Mouse (Mus musculus) limb, embryonic 15.5 days (tissue): ENCODE measurements around the gene Ly6g5b. TPM values are rescaled to one million over a fixed set of nuclear protein-coding genes. Genes with fewer than 3 reads are reported as not detected.

Experiments used
- ATAC-seq: fragments of 200-750 bp; cut with Nextera tagmentation; 2 replicates; pipeline ENCODE4 v1.8.0; 2017; ENCODE audit warnings: low read depth, moderate TSS enrichment; ENCODE audit not compliant: insufficient number of reproducible peaks, low FRiP score, low TSS enrichment
- H3K27ac ChIP-seq: fragments of 300-500 bp; sonication (generic); 2 replicates; pipeline ENCODE4 v1.5.1; 2015; ENCODE audit warnings: moderate library complexity, mild to moderate bottlenecking, inconsistent platforms
- H3K27me3 ChIP-seq: fragments of 300-500 bp; sonication (generic); 2 replicates; pipeline ENCODE4 v1.6.1; 2015; ENCODE audit warnings: inconsistent platforms
- H3K36me3 ChIP-seq: fragments of 300-500 bp; sonication (generic); 2 replicates; pipeline ENCODE4 v1.6.1; 2015; ENCODE audit warnings: inconsistent platforms
- H3K4me1 ChIP-seq: fragments of 300-500 bp; sonication (generic); 2 replicates; pipeline ENCODE4 v1.6.1; 2015; ENCODE audit warnings: inconsistent platforms
- H3K4me2 ChIP-seq: fragments of 300-500 bp; sonication (generic); 2 replicates; pipeline ENCODE4 v1.6.1; 2015; ENCODE audit warnings: mild to moderate bottlenecking, inconsistent platforms
- H3K4me3 ChIP-seq: fragments of 300-500 bp; sonication (generic); 2 replicates; pipeline ENCODE4 v1.5.1; 2015; ENCODE audit warnings: mild to moderate bottlenecking, inconsistent platforms
- H3K9ac ChIP-seq: fragments of 300-500 bp; sonication (generic); 2 replicates; pipeline ENCODE4 v1.6.1; 2015; ENCODE audit warnings: inconsistent platforms
- H3K9me3 ChIP-seq: fragments of 300-500 bp; sonication (generic); 2 replicates; pipeline ENCODE4 v1.6.1; 2016; ENCODE audit warnings: inconsistent platforms
- WGBS: fragments of 180-500 bp; shearing (Covaris S2); methylation state at CpG from one replicate; pipeline ENCODE4 v1.1.7; 2015; 5-methylcytosine and 5-hydroxymethylcytosine counted together
- polyA plus RNA-seq: library from polyadenylated mRNA; unstranded; fragments of >200 nt; fragmentation: Nextera tagmentation; extraction: Ambion mirVana; gene quantifications from 2 replicates; pipeline ENCODE4 v1.2.1, GENCODE M21; 2015

The Ly6g5b gene
- 0.78 and 0.99 TPM in 2 replicates for polyA plus RNA-seq

GRCm38 (mm10) chr17:35115046-35116019 is at the start of gene Ly6g5b:
Gene Ly6g5b (minus strand): TSS chr17:35115428.
- Histone ChIP-seq H3K4me3 (no peak within 1 kb of the TSS), H3K4me1 (peaks cover 8% of the 10 kb centered on the region), H3K27me3 (no peaks in the 10 kb centered on the region), H3K27ac (no peak within 1 kb of the TSS), H3K9ac (no peak within 1 kb of the TSS), H3K4me2 (no peak within 1 kb of the TSS), H3K9me3 (no peaks in the 10 kb centered on the region), H3K36me3 (peaks cover 55% of the 10 kb centered on the region)
- 83% methylated on average over 8 of the region's 8 CpGs for WGBS
- no peak for ATAC-seq

- Histone ChIP-seq H3K27me3 (no peaks in the 10 kb centered on the region), H3K36me3 (peaks cover 33% of the 10 kb centered on the region), H3K27ac (peak overlapping the region; percentile 96), H3K4me1 (peaks cover 35% of the 10 kb centered on the region), H3K9me3 (no peaks in the 10 kb centered on the region), H3K9ac (peak overlapping the region; percentile 100), H3K4me2 (peak overlapping the region; percentile 74), H3K4me3 (peak overlapping the region; percentile 100)
- 0% methylated on average over 25 of the region's 28 CpGs for WGBS
- no peak for ATAC-seq
Observed at GRCm38 (mm10) chr17:35164218-35164567, 49.0 kb upstream of the Ly6g5b start.

- Histone ChIP-seq H3K36me3 (peaks cover 39% of the 10 kb centered on the region), H3K4me1 (peaks cover 35% of the 10 kb centered on the region), H3K9me3 (no peaks in the 10 kb centered on the region), H3K4me2 (peak overlapping the region; percentile 74), H3K27ac (peak overlapping the region; percentile 96), H3K4me3 (peak overlapping the region; percentile 100), H3K9ac (peak overlapping the region; percentile 100), H3K27me3 (no peaks in the 10 kb centered on the region)
- ATAC-seq, result no peak
- 5% methylated on average over 8 of the region's 8 CpGs for WGBS
Observed at GRCm38 (mm10) chr17:35163326-35164081, 48.3 kb upstream of the Ly6g5b start.

DNA sequence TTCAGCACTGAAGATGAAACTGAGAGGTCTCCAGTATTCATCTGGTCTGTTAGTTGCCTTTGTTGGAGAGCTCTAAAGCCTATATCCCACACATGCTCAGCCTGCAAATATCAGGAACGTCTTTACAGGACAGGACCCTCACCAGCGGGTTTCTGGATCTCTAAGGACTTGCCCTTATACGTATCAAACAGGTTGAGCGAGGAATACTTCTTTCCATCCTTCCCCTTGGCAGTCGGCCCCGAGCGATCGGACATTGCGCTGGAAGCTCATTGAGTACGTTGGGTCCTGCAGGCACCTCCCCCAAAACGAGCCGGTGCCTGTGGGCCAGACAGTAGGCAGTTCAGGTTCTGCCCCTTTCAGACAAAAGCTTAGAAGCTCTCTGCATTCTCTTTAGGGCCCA is 47.5 kb upstream of the Ly6g5b start:
- peak overlapping the region; percentile 100 for H3K4me3 ChIP-seq
- peaks cover 47% of the 10 kb centered on the region for H3K36me3 ChIP-seq
- peak overlapping the region; percentile 74 for H3K4me2 ChIP-seq
- no peaks in the 10 kb centered on the region for H3K9me3 ChIP-seq
- peak overlapping the region; percentile 100; the same call in 1 of the 2 replicates for H3K9ac ChIP-seq
- H3K27ac ChIP-seq, result no peak overlapping the region
- H3K4me1 ChIP-seq, result peaks cover 35% of the 10 kb centered on the region
- no peaks in the 10 kb centered on the region for H3K27me3 ChIP-seq
- ATAC-seq, result no peak
- WGBS, result 42% methylated on average over 12 of the region's 12 CpGs

DNA sequence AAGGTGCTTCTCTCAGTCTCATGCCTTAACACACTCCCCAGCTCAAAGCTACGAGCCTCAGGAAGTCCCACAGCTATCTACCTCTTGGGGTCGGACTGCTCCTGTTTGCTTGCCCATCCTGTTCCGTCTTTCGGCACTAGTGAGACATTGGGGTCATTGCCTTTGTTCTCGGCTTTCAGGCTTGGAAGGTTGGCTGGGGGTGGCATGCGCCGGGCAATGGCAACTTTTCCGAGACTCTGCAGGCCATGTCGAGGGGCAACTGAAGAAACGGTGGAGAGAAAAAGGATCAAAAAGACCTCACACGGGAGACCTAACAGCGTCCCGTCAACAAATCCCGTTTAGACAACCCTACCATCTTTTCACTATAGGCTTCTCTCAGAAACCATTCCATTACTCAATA is 46.9 kb upstream of the Ly6g5b start:
- peaks cover 35% of the 10 kb centered on the region for H3K4me1 ChIP-seq
- no peaks in the 10 kb centered on the region for H3K9me3 ChIP-seq
- H3K4me3 ChIP-seq, result 0 out of 2 replicates have a peak overlapping the region, but pooled peaks have one; percentile 100
- H3K4me2 ChIP-seq, result peak overlapping the region; percentile 74
- no peak for ATAC-seq
- H3K27ac ChIP-seq, result no peak overlapping the region
- H3K36me3 ChIP-seq, result peaks cover 53% of the 10 kb centered on the region
- 77% methylated on average over 14 of the region's 14 CpGs for WGBS
- H3K9ac ChIP-seq, result 0 out of 2 replicates have a peak overlapping the region, but pooled peaks have one; percentile 100
- no peaks in the 10 kb centered on the region for H3K27me3 ChIP-seq

DNA sequence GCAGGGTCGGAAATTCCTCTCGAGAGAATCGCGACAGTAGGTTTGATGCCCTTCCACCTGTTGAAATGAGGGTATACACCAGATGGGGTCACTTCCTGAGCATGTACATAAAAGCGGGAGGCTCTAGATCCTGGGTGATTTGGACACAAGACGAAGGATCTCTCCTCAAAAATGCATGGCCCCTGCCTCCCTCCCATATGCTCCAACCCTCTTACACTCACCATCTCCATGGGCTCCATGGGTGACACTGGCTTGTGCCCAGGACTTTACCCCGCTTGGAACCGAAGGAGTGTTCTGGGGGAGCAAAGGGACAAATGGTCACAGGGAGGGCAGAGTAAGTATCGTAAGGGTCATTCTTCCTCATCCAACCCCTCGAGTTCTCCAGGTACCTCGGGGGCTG is 46.2 kb upstream of the Ly6g5b start:
- WGBS, result 78% methylated on average over 11 of the region's 11 CpGs
- H3K4me2 ChIP-seq, result no peak overlapping the region
- H3K27me3 ChIP-seq, result no peaks in the 10 kb centered on the region
- H3K4me3 ChIP-seq, result peak overlapping the region; percentile 100; the same call in 1 of the 2 replicates
- peaks cover 60% of the 10 kb centered on the region for H3K36me3 ChIP-seq
- no peak overlapping the region for H3K9ac ChIP-seq
- no peak overlapping the region for H3K27ac ChIP-seq
- ATAC-seq, result no peak
- peaks cover 37% of the 10 kb centered on the region for H3K4me1 ChIP-seq
- no peaks in the 10 kb centered on the region for H3K9me3 ChIP-seq

DNA sequence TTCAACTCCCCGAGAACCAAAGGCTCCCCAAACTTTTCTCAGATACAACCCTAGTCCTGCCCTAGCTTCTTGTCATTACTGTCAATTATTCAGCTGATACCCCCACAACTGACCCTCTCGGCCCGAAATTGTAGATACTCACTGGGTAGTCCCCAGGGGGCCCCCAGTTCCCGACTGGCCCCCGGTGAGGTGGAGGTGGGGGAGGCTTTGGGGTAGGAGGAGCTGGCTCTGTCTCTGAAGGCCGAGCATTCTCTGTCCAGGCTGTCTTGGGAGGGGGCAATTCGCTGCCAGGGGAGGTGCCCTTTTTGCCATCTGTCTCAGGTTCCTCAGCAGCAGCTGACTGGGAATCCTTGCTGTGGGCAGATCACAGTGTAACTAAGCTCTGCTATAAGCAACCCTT is 44.4 kb upstream of the Ly6g5b start:
- Histone ChIP-seq H3K9ac (no peak overlapping the region), H3K27me3 (no peaks in the 10 kb centered on the region), H3K27ac (no peak overlapping the region), H3K4me2 (no peak overlapping the region), H3K4me3 (no peak overlapping the region), H3K9me3 (no peaks in the 10 kb centered on the region), H3K4me1 (peaks cover 36% of the 10 kb centered on the region), H3K36me3 (peaks cover 78% of the 10 kb centered on the region)
- 85% methylated on average over 7 of the region's 7 CpGs for WGBS
- ATAC-seq, result no peak

DNA sequence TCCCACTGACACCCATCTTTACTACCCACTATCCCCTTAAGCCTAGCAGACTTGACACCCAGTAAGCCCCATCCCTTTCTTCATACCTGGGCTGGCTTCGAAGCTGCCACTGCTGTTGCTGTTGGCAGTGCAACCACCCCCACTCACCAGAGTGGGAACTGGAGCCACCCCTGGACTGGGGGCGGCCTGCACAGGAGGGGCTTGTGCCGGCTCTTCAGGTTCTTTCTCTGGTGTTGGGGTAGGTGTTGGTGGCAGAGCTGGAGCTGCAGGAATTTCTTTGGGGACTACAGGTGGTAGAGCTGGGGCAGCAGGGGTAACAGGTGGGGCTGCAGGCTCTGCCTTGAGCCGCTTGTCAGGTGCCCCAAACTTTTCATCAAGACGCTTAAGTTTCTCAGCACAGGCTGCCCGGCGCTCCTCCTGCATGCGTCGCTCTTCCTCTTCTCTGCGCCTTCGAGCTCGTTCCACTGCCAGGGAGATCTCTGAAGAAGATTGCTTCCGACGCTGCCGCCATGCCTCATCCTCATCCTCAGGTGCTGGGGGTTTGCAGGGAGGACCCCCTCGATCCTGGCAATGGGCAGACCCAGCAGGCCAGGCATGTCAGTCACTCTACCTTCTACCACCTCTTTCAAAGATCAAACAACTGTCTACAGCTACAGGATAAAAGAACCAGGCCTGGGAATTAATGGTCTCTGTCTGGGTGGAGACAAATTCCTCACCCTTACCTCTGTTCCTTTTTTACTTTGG is 43.8 kb upstream of the Ly6g5b start:
- Histone ChIP-seq H3K27me3 (no peaks in the 10 kb centered on the region), H3K4me1 (peaks cover 36% of the 10 kb centered on the region), H3K4me3 (no peak overlapping the region), H3K27ac (no peak overlapping the region), H3K36me3 (peaks cover 84% of the 10 kb centered on the region), H3K9ac (no peak overlapping the region), H3K9me3 (no peaks in the 10 kb centered on the region), H3K4me2 (no peak overlapping the region)
- 92% methylated on average over 16 of the region's 16 CpGs for WGBS
- no peak for ATAC-seq

DNA sequence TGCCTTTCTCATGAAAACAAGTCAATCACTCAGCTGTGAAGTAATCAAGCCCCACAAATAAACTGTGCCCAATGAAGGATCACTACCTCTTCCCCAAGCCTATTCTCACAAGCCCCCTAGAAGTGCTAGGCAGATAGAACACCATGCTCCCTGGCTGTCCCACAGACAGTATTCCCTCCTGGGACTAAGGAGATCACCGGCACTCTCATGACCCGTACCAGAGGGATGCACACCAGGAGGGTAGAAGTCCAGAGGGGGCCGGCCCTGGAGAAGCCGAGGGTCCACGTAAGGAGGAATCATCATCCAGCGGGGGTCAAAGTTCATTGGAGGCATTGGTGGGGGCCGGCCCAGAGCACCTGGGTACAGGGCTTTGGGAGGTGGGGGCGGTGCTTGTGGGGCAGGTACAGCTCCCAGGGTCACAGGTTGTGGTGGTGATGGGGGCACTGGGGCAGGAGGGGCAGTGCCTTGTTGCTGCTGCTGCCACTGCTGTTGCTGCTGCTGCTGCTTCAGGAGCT is 42.5 kb upstream of the Ly6g5b start:
- ATAC-seq, result no peak
- peaks cover 97% of the 10 kb centered on the region for H3K36me3 ChIP-seq
- WGBS, result 90% methylated on average over 8 of the region's 8 CpGs
- H3K4me2 ChIP-seq, result no peak overlapping the region
- no peaks in the 10 kb centered on the region for H3K27me3 ChIP-seq
- peaks cover 29% of the 10 kb centered on the region for H3K4me1 ChIP-seq
- no peak overlapping the region for H3K27ac ChIP-seq
- no peaks in the 10 kb centered on the region for H3K9me3 ChIP-seq
- H3K4me3 ChIP-seq, result no peak overlapping the region
- no peak overlapping the region for H3K9ac ChIP-seq

DNA sequence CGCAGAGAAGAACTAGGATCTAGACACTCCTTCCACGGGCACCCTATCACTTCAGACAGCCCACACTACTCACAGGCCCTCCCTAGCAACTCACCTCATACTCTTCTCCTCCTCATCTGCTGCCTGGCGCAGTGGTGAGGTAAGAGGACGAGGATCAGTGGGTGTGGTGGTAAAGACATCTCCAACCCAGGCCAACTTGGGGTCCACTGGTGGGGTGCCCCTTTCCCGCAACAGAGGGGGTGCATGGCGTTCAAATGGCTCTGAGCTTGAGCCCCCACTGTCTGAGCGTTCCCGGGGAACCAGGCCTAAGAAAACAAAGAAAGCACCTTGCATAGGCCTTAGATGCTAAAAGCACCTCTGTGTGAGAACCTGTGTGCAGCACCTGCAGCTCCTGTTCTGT is 42.0 kb upstream of the Ly6g5b start:
- H3K9me3 ChIP-seq, result no peaks in the 10 kb centered on the region
- no peak for ATAC-seq
- H3K4me1 ChIP-seq, result peaks cover 24% of the 10 kb centered on the region
- H3K36me3 ChIP-seq, result peaks cover 100% of the 10 kb centered on the region
- no peak overlapping the region for H3K9ac ChIP-seq
- H3K4me3 ChIP-seq, result no peak overlapping the region
- H3K27me3 ChIP-seq, result no peaks in the 10 kb centered on the region
- 90% methylated on average over 8 of the region's 8 CpGs for WGBS
- no peak overlapping the region for H3K27ac ChIP-seq
- no peak overlapping the region for H3K4me2 ChIP-seq

DNA sequence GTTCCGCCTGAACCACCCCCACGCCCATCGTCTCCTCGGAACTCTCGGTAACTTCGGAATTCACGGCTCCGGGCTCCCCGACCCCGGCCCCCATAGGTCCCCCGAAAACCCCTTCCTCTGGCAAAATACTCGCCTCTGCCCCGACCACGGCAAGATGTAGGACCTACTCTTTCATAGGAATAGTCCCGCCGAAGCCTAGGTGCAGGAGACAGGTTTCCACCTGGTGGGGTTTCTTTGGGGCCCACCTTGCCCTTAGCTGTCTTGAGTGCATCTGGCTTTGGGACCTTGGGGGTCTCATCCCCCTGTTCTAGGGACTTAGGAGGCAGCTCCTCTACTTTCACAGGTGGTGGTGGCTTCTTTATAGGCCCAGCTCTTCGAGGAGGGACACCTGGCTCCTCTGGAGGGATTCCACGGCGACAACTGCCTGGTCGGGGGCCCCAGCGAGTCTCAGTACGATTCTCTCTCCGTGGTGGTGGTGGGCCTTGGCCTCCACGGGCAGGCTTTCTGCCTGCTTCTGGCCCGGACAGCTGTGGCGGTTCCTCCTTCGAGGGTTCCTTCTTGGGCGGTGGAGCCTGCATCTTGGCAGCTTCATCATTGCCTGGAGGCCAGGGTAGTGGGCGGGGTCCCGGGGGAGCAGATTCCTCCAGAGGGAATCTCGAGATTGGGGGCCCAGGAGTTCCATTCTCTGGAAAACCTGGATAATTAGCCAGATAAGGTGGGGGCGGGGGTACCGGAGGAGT is 41.4 kb upstream of the Ly6g5b start:
- Histone ChIP-seq H3K27ac (no peak overlapping the region), H3K4me1 (peaks cover 18% of the 10 kb centered on the region), H3K4me3 (no peak overlapping the region), H3K4me2 (no peak overlapping the region), H3K36me3 (peaks cover 100% of the 10 kb centered on the region), H3K27me3 (no peaks in the 10 kb centered on the region), H3K9ac (no peak overlapping the region), H3K9me3 (no peaks in the 10 kb centered on the region)
- WGBS, result 85% methylated on average over 33 of the region's 33 CpGs
- no peak for ATAC-seq
